ENCODE assay signal across 29 mouse cellular contexts in the genomic region with DNA sequence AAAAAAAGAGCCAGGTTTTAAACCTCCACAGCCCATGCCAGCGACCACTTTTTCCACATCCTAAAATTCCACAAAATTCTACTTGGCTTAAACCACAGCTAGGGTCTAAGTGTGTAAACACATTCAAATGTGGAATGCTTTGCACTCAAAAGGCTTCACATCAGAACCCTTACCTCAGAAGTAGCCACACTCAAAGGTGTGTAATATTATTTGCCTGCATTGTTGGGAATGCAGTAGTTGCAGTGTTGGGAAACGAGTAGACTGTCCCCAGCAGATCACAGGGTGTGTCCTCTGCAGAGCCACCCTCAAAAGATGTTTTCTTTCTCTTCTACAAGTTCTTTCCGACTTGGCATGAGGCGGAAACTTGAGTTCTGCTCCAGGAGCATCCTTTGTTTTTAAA.
"Had no signal": no experiment of that assay in that cellular context is flagged by ENCODE, and none has a peak within 500 bp of the region (broad histone marks: within the 10 kb centered on the region; RNA-seq: fewer than 3 reads in every experiment).

No protein-coding gene starts in this region.

- H3K27me3 ChIP-seq: limb, embryonic 12.5 days; limb, embryonic 13.5 days; limb, embryonic 15.5 days; liver, embryonic 12.5 days; liver, embryonic 13.5 days; liver, embryonic 15.5 days; lung, embryonic 15.5 days; megakaryocyte, embryonic 14.5 days; midbrain, embryonic 12.5 days; midbrain, embryonic 13.5 days; midbrain, embryonic 15.5 days; neural tube, embryonic 12.5 days; neural tube, embryonic 13.5 days had no signal

- H3K4me2 ChIP-seq: limb, embryonic 12.5 days; limb, embryonic 13.5 days; limb, embryonic 15.5 days; liver, embryonic 11.5 days; liver, embryonic 12.5 days; liver, embryonic 13.5 days; liver, embryonic 15.5 days; lung, embryonic 14.5 days; lung, embryonic 15.5 days; midbrain, embryonic 11.5 days; midbrain, embryonic 12.5 days; midbrain, embryonic 13.5 days; midbrain, embryonic 15.5 days; neural tube, embryonic 12.5 days; neural tube, embryonic 13.5 days had no signal

- H3K27ac ChIP-seq: left cerebral cortex, adult 2 months; limb, embryonic 10.5 days; limb, embryonic 12.5 days; limb, embryonic 13.5 days; limb, embryonic 15.5 days; liver, embryonic 12.5 days; liver, embryonic 13.5 days; liver, embryonic 14.5 days; liver, embryonic 15.5 days; lung, embryonic 15.5 days; macrophage; midbrain, embryonic 10.5 days; midbrain, embryonic 12.5 days; midbrain, embryonic 13.5 days; midbrain, embryonic 15.5 days; neural tube, embryonic 12.5 days; neural tube, embryonic 13.5 days had no signal

- H3K36me3 ChIP-seq: limb, embryonic 10.5 days; limb, embryonic 12.5 days; limb, embryonic 13.5 days; limb, embryonic 15.5 days; liver, embryonic 12.5 days; liver, embryonic 13.5 days; liver, embryonic 15.5 days; lung, embryonic 15.5 days; midbrain, embryonic 10.5 days; midbrain, embryonic 12.5 days; midbrain, embryonic 13.5 days; midbrain, embryonic 15.5 days; neural tube, embryonic 12.5 days; neural tube, embryonic 13.5 days had no signal

- ATAC-seq: liver, embryonic 12.5 days; liver, postnatal 0 days; midbrain, embryonic 13.5 days; midbrain, embryonic 15.5 days; midbrain, embryonic 16.5 days had no signal

- H3K4me1 ChIP-seq: limb, embryonic 10.5 days; limb, embryonic 12.5 days; limb, embryonic 13.5 days; limb, embryonic 15.5 days; liver, embryonic 12.5 days; liver, embryonic 13.5 days; liver, embryonic 15.5 days; lung, embryonic 15.5 days; megakaryocyte, embryonic 14.5 days; midbrain, embryonic 10.5 days; midbrain, embryonic 12.5 days; midbrain, embryonic 13.5 days; midbrain, embryonic 15.5 days; neural tube, embryonic 12.5 days; neural tube, embryonic 13.5 days had no signal

- H3K4me3 ChIP-seq: left cerebral cortex, adult 2 months; limb, embryonic 10.5 days; limb, embryonic 12.5 days; limb, embryonic 13.5 days; limb, embryonic 15.5 days; liver, embryonic 12.5 days; liver, embryonic 13.5 days; liver, embryonic 15.5 days; lung, embryonic 15.5 days; megakaryocyte, embryonic 14.5 days; midbrain, embryonic 10.5 days; midbrain, embryonic 12.5 days; midbrain, embryonic 13.5 days; midbrain, embryonic 15.5 days; myocyte; neural tube, embryonic 12.5 days; neural tube, embryonic 13.5 days had no signal

- H3K9ac ChIP-seq: limb, embryonic 12.5 days; limb, embryonic 13.5 days; limb, embryonic 15.5 days; liver, embryonic 12.5 days; liver, embryonic 13.5 days; liver, embryonic 14.5 days; liver, embryonic 15.5 days; liver, postnatal 0 days; lung, embryonic 14.5 days; lung, embryonic 15.5 days; midbrain, embryonic 12.5 days; midbrain, embryonic 13.5 days; midbrain, embryonic 15.5 days; neural tube, embryonic 12.5 days; neural tube, embryonic 13.5 days had no signal

- DNase-seq: layer of hippocampus, postnatal 36 days; left cerebral cortex, postnatal 4 days; liver; liver, embryonic 13.5 days; liver, postnatal 0 days; lung, adult 18-20 months; lung, embryonic 14.5 days; midbrain, embryonic 14.5 days had no signal

- H3K9me3 ChIP-seq: limb, embryonic 10.5 days; limb, embryonic 12.5 days; limb, embryonic 13.5 days; limb, embryonic 15.5 days; liver, embryonic 12.5 days; liver, embryonic 13.5 days; liver, embryonic 15.5 days; lung, embryonic 15.5 days; midbrain, embryonic 13.5 days; midbrain, embryonic 15.5 days; neural tube, embryonic 12.5 days; neural tube, embryonic 13.5 days had no signal
